In genomic region chr1:91819237-91819636, GRCm38 (mm10) we compare ENCODE assay signal across 11 mouse cellular contexts. TPM values are rescaled to one million over a fixed set of nuclear protein-coding genes. Genes with fewer than 3 reads are reported as not detected.
DNase-seq lines count a peak whose midpoint lies in the region; ATAC-seq and TF ChIP-seq lines count a peak whose summit lies in the region.
"Had no signal": no experiment of that assay in that cellular context is flagged by ENCODE, and none has a peak within 500 bp of the region (broad histone marks: within the 10 kb centered on the region; RNA-seq: fewer than 3 reads in every experiment).

No protein-coding gene starts in this region.

- H3K4me1 ChIP-seq in lung, embryonic 14.5 days (ENCODE audit: insufficient read depth) = peaks cover 5% of the 10 kb centered on the region
- H3K4me1 ChIP-seq in neural tube, embryonic 11.5 days (ENCODE audit: control insufficient read depth, insufficient read depth, low read length) = 0 out of 2 replicates have a peak, but pooled peaks cover 6% of the 10 kb centered on the region

- H3K4me3 ChIP-seq in lung, embryonic 14.5 days (ENCODE audit: low read depth, low read length) = no peak overlapping the region
- H3K4me3 ChIP-seq in neural tube, embryonic 11.5 days (ENCODE audit: low read depth, low read length) = no peak overlapping the region
- H3K4me3 ChIP-seq: embryonic facial prominence, embryonic 13.5 days; stomach, embryonic 15.5 days had no signal

- no peak overlapping the region for H3K9ac ChIP-seq in lung, embryonic 14.5 days
- H3K9ac ChIP-seq in neural tube, embryonic 11.5 days (ENCODE audit: low read length) = no peak overlapping the region
- H3K9ac ChIP-seq: stomach, embryonic 15.5 days had no signal

- no peak overlapping the region for H3K4me2 ChIP-seq in lung, embryonic 14.5 days
- no peak overlapping the region for H3K4me2 ChIP-seq in neural tube, embryonic 11.5 days (ENCODE audit: low read depth)
- H3K4me2 ChIP-seq: embryonic facial prominence, embryonic 13.5 days; heart, embryonic 11.5 days; stomach, embryonic 15.5 days had no signal

- ATAC-seq in lung, embryonic 14.5 days (ENCODE audit: insufficient read depth) = no peak
- no peak for ATAC-seq in neural tube, embryonic 11.5 days (ENCODE audit: insufficient read depth, low FRiP score, low TSS enrichment)

- H3K27ac ChIP-seq in lung, embryonic 14.5 days (ENCODE audit: low read depth) = no peak overlapping the region
- no peak overlapping the region for H3K27ac ChIP-seq in neural tube, embryonic 11.5 days (ENCODE audit: low read depth, low read length)
- H3K27ac ChIP-seq: embryonic facial prominence, embryonic 13.5 days; stomach, embryonic 15.5 days had no signal

- WGBS in lung, embryonic 14.5 days = 62% methylated on average over 9 of the region's 9 CpGs
- 51% methylated on average over 9 of the region's 9 CpGs for WGBS in neural tube, embryonic 11.5 days

- TF ChIP-seq CTCF in lung, embryonic 14.5 days (IDR thresholded peaks at IDR 0.05; ENCODE audit: low read depth) = peak; percentile 62

- no peaks in the 10 kb centered on the region for H3K9me3 ChIP-seq in lung, embryonic 14.5 days (ENCODE audit: low read depth, low read length)
- no peaks in the 10 kb centered on the region for H3K9me3 ChIP-seq in neural tube, embryonic 11.5 days (ENCODE audit: control insufficient read depth, low read length)
- H3K9me3 ChIP-seq: embryonic facial prominence, embryonic 13.5 days; stomach, embryonic 15.5 days had no signal

- no peaks in the 10 kb centered on the region for H3K27me3 ChIP-seq in lung, embryonic 14.5 days (ENCODE audit: insufficient read depth, low read length)
- no peaks in the 10 kb centered on the region for H3K27me3 ChIP-seq in neural tube, embryonic 11.5 days (ENCODE audit: control insufficient read depth, insufficient read depth, low read length)
- H3K27me3 ChIP-seq: embryonic facial prominence, embryonic 13.5 days; stomach, embryonic 15.5 days had no signal

- no peaks in the 10 kb centered on the region for H3K36me3 ChIP-seq in lung, embryonic 14.5 days (ENCODE audit: insufficient read depth)
- H3K36me3 ChIP-seq in neural tube, embryonic 11.5 days (ENCODE audit: control insufficient read depth, insufficient read depth, low read length) = no peaks in the 10 kb centered on the region
- H3K36me3 ChIP-seq: stomach, embryonic 15.5 days had no signal

- peak; percentile 27 to 40 for DNase-seq in cerebellum, postnatal 10 days
- no peak for DNase-seq in cerebellum, postnatal 36 days
- peak; percentile 32 for DNase-seq in lung, embryonic 14.5 days
- no peak for DNase-seq in lung, postnatal 14 days
- peak; percentile 15 for DNase-seq in adrenal gland, postnatal 25 days
- DNase-seq in neural tube, embryonic 11.5 days (ENCODE audit: low spot score) = peak; percentile 42
- no peak for DNase-seq in layer of hippocampus, postnatal 25 days (ENCODE audit: extremely low spot score in 1 of 2, low spot score in 1 of 2)
- no peak for DNase-seq in heart, adult 11 months

RNA-seq across cellular contexts. Expression of gene Twist2, which starts 18.0 kb away (rescaled TPM):
- polyA plus RNA-seq in lung, embryonic 14.5 days (2014; fragmentation: Nextera tagmentation; extraction: Ambion mirVana) = 12.8 and 12.9 TPM in 2 replicates
- 1.6 and 1.7 TPM in 2 replicates for total RNA-seq in adrenal gland, postnatal 25 days (2021)
- 16.0 and 24.0 TPM in 2 replicates for polyA plus RNA-seq in neural tube, embryonic 11.5 days (2014; fragmentation: Nextera tagmentation; extraction: Ambion mirVana)
- total RNA-seq in layer of hippocampus, postnatal 25 days (2021) = 1 to 10 TPM; 1.3 to 1.5 TPM

Comparison
In these comparisons a context has a peak if more than half of its experiments do, and no peak if none do; other contexts are left out.
1. DNase-seq: peak in cerebellum, postnatal 10 days (2 of 2), lung, embryonic 14.5 days (single experiment), adrenal gland, postnatal 25 days (single experiment) and neural tube, embryonic 11.5 days (single experiment); none in cerebellum, postnatal 36 days (0 of 2), lung, postnatal 14 days (single experiment), layer of hippocampus, postnatal 25 days (0 of 2) and heart, adult 11 months (single experiment).